Mouse (Mus musculus) ES-Bruce4 (cell line): Measurements from ENCODE around the gene Irf7. TPM values are rescaled to one million over a fixed set of nuclear protein-coding genes. Genes with fewer than 3 reads are reported as not detected.
A peak's percentile ranks its signal among the peaks of the same experiment; 100 is the strongest.

Experiments used
- H3K27ac ChIP-seq: 2 replicates; pipeline ENCODE4 v1.5.1; 2012; ENCODE audit warnings: low read length, inconsistent platforms; ENCODE audit not compliant: insufficient read depth
- H3K27me3 ChIP-seq: 2 replicates; pipeline ENCODE4 v1.6.1; 2012; ENCODE audit warnings: mild to moderate bottlenecking, low read length, inconsistent platforms; ENCODE audit not compliant: control insufficient read depth, poor library complexity, insufficient read depth, severe bottlenecking
- H3K36me3 ChIP-seq: 2 replicates; pipeline ENCODE4 v1.6.1; 2012; ENCODE audit warnings: inconsistent platforms, mild to moderate bottlenecking, low read length, moderate library complexity; ENCODE audit not compliant: control insufficient read depth, poor library complexity, insufficient read depth, severe bottlenecking
- H3K4me1 ChIP-seq: one replicate; pipeline ENCODE4 v1.8.1; 2011; ENCODE audit warnings: low read length; ENCODE audit not compliant: control insufficient read depth, insufficient read depth
- H3K4me3 ChIP-seq: 2 replicates; pipeline ENCODE4 v1.5.1; 2011; ENCODE audit warnings: low read depth, mild to moderate bottlenecking, low read length
- H3K9ac ChIP-seq: 2 replicates; pipeline ENCODE4 v1.6.1; 2012; ENCODE audit warnings: low read depth, mild to moderate bottlenecking, inconsistent platforms; ENCODE audit not compliant: poor library complexity, severe bottlenecking
- H3K9me3 ChIP-seq: replicated peaks from 2 replicates; pipeline ENCODE4 v1.6.1; 2012; ENCODE audit warnings: mild to moderate bottlenecking, low read length, inconsistent platforms; ENCODE audit not compliant: control insufficient read depth, poor library complexity, insufficient read depth, severe bottlenecking
- CTCF ChIP-seq: IDR thresholded peaks from one replicate; pipeline ENCODE4 v1.8.1; 2011; ENCODE audit warnings: low read depth, low read length
- EP300 ChIP-seq: IDR thresholded peaks from 2 replicates; pipeline ENCODE4 v1.6.1; 2011; ENCODE audit warnings: low read depth, low read length; ENCODE audit not compliant: insufficient read depth
- POLR2A ChIP-seq: IDR thresholded peaks from one replicate; pipeline ENCODE4 v1.8.1; 2011; ENCODE audit warnings: low read length; ENCODE audit not compliant: insufficient read depth
- polyA plus RNA-seq: library from polyadenylated mRNA; stranded (reverse); fragments of >200 nt; gene quantifications from 2 replicates; pipeline ENCODE4 v1.2.4, GENCODE M21; 2011; ENCODE audit warnings: low read depth; ENCODE audit not compliant: missing spikeins, insufficient read depth, insufficient read length

Gene Irf7
- polyA plus RNA-seq, 1 experiment, result 0.57 TPM

DNA sequence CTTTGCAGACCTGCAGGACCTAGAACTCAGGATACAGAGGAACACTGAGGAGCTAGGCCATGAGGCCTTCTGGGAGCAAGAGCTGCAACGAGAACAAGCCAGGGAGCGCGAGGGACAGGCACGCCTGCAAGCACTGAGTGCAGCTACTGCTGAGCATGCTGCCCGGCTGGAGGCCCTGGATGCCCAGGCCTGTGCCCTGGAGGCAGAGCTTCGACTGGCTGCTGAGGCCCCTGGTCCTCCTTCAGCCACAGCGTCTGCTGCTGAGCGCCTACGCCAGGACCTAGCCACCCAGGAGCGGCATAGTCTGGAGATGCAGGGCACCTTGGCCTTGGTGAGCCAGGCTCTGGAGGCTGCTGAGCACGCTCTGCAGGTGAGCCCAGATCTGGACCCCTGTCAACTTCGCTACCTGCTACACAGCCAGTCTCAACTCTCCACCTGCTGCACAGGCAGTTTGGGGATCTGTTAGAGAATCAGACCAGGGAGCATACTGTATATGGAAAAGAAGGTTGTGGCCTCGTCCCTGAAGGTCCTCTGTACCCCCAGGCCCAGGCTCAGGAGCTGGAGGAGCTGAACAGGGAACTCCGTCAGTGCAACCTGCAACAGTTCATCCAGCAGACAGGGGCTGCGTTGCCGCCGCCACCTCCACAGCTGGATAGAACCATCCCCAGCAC is 48.8 kb downstream of the Irf7 start:
- Histone ChIP-seq H3K4me3 (no peak overlapping the region), H3K9ac (no peak overlapping the region), H3K4me1 (peaks cover 10% of the 10 kb centered on the region), H3K36me3 (0 out of 2 replicates have a peak, but pooled peaks cover 5% of the 10 kb centered on the region), H3K27me3 (no peaks in the 10 kb centered on the region), H3K9me3 (no peaks in the 10 kb centered on the region), H3K27ac (no peak overlapping the region)
- TF ChIP-seq POLR2A (no peak), CTCF (no peak), EP300 (no peak)

GRCm38 (mm10) chr7:141216894-141217293 is 49.4 kb downstream of the Irf7 start:
- no peaks in the 10 kb centered on the region for H3K27me3 ChIP-seq
- 0 out of 2 replicates have a peak, but pooled peaks cover 5% of the 10 kb centered on the region for H3K36me3 ChIP-seq
- TF ChIP-seq CTCF (no peak), POLR2A (no peak), EP300 (no peak)
- peak overlapping the region; percentile 90 for H3K4me3 ChIP-seq
- H3K4me1 ChIP-seq, result peaks cover 10% of the 10 kb centered on the region
- 0 out of 2 replicates have a peak overlapping the region, but pooled peaks have one; percentile 50 for H3K9ac ChIP-seq
- H3K9me3 ChIP-seq, result no peaks in the 10 kb centered on the region
- no peak overlapping the region for H3K27ac ChIP-seq

GRCm38 (mm10) chr7:141215880-141216733 is 50.2 kb downstream of the Irf7 start:
- Histone ChIP-seq H3K27me3 (no peaks in the 10 kb centered on the region), H3K9ac (peak overlapping the region; percentile 50), H3K4me3 (peak overlapping the region; percentile 90), H3K4me1 (peaks cover 10% of the 10 kb centered on the region), H3K36me3 (0 out of 2 replicates have a peak, but pooled peaks cover 5% of the 10 kb centered on the region), H3K9me3 (no peaks in the 10 kb centered on the region), H3K27ac (peak overlapping the region; percentile 37; the same call in 1 of the 2 replicates)
- TF ChIP-seq POLR2A (peak; percentile 22), CTCF (no peak)

DNA sequence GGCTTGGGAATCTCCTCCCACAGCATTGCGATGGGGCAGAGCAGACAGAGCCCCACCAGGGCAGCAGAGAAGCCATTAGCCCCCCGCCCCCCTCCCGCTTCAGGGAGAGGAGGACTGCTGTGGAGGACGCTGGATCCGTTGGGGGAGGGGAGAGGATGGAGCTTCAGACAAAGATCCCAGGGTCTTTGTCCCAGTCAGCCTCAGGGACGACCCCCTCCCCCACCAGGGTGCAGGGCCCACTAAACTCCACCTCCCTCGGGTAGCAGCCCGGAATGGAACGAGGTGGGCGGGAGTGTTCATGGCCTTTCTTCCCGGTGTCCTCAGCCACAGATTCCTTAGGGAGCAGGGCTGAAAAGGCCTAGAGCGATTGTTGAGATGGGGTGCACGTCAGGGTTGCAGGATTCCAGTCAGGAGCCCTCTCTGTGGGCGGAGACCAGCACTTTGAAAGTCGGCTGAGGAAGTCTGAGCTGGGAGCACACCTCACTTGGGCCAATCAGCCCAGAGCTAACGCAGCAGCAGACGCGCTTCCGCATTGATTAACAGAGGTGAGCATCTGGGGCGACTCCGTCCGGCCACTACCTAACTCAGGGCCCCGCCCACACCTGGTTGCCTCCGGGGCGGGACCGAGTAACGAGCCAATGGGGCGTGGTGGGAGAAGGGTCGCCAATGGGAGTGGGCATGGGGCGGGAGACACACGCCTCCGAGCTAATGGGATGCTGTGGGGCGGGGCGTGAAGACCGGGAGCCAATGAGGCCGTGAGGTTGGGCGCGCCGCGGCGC is 51.0 kb downstream of the Irf7 start, which contains the start of gene Rassf7:
TSS of gene Rassf7 (plus strand) at position 760 of the 779 bp plus-strand sequence.
- Histone ChIP-seq H3K4me3 (peak within 1 kb of the TSS; percentile 90), H3K36me3 (0 out of 2 replicates have a peak, but pooled peaks cover 5% of the 10 kb centered on the region), H3K27ac (peak within 1 kb of the TSS; percentile 86), H3K9me3 (no peaks in the 10 kb centered on the region), H3K4me1 (peaks cover 10% of the 10 kb centered on the region), H3K27me3 (no peaks in the 10 kb centered on the region), H3K9ac (peak within 1 kb of the TSS; percentile 50)
- TF ChIP-seq POLR2A (peak; percentile 46), CTCF (no peak), EP300 (peak; percentile 61; the same call in 1 of the 2 replicates)

GRCm38 (mm10) chr7:141214310-141214709 is 52.0 kb downstream of the Irf7 start:
- TF ChIP-seq POLR2A, result no peak
- no peak for TF ChIP-seq EP300
- no peak for TF ChIP-seq CTCF
- peaks cover 7% of the 10 kb centered on the region for H3K4me1 ChIP-seq
- 0 out of 2 replicates have a peak, but pooled peaks cover 5% of the 10 kb centered on the region for H3K36me3 ChIP-seq
- H3K27ac ChIP-seq, result peak overlapping the region; percentile 86
- no peak overlapping the region for H3K9ac ChIP-seq
- no peaks in the 10 kb centered on the region for H3K9me3 ChIP-seq
- no peak overlapping the region for H3K4me3 ChIP-seq
- no peaks in the 10 kb centered on the region for H3K27me3 ChIP-seq
